Mouse (Mus musculus): Measurements from ENCODE around the gene Tmem235. TPM values are rescaled to one million over a fixed set of nuclear protein-coding genes. Genes with fewer than 3 reads are reported as not detected.
"Not testable (repeated sequence)": the region's sequence is repeated elsewhere in the genome, so short reads cannot be mapped to it uniquely, and the experiment has no call there.

Tmem235 gene
- polyA plus RNA-seq (2014; fragmentation: Nextera tagmentation; extraction: Ambion mirVana) = not detected in 2 replicates

DNA sequence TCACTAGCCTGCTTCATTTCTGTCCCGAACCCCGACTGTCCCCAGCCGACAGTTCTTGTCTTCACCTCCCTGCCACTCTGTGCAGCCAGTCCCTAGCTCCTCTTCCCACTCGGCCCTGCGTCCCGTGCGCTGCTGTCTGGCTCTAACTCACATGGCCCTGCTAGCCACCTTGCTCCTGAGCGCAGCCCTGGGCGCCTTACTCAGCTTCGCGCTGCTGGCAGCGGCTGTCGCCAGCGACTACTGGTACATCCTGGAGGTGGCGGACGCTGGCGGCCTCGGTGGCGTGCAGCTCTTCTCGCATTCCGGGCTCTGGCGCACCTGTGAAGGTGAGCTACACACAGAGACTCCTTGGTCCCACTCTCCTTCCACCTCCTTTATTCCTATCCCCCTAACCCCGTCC lies at the start of gene Tmem235:
Tmem235 (plus strand) TSS at position 152 of the 400 bp plus-strand sequence.
- H3K4me3 ChIP-seq (ENCODE audit: low read depth, low read length) = no peak within 1 kb of the TSS
- H3K4me1 ChIP-seq (ENCODE audit: control insufficient read depth, insufficient read depth, low read length) = peaks cover 5% of the 10 kb centered on the region; the same call in 1 of the 2 replicates
- DNase-seq (ENCODE audit: low spot score) = no peak
- H3K4me2 ChIP-seq (ENCODE audit: low read depth) = no peak within 1 kb of the TSS
- ATAC-seq (ENCODE audit: insufficient read depth, low FRiP score, low TSS enrichment) = no peak
- peaks cover 13% of the 10 kb centered on the region for H3K36me3 ChIP-seq (ENCODE audit: control insufficient read depth, insufficient read depth, low read length)
- H3K9ac ChIP-seq (ENCODE audit: low read length) = no peak within 1 kb of the TSS
- H3K27me3 ChIP-seq (ENCODE audit: control insufficient read depth, insufficient read depth, low read length) = peaks cover 15% of the 10 kb centered on the region
- no peaks in the 10 kb centered on the region for H3K9me3 ChIP-seq (ENCODE audit: control insufficient read depth, low read length)
- 3% methylated on average over 23 of the region's 23 CpGs for whole genome bisulfite sequencing
- H3K27ac ChIP-seq (ENCODE audit: low read depth, low read length) = no peak within 1 kb of the TSS

DNA sequence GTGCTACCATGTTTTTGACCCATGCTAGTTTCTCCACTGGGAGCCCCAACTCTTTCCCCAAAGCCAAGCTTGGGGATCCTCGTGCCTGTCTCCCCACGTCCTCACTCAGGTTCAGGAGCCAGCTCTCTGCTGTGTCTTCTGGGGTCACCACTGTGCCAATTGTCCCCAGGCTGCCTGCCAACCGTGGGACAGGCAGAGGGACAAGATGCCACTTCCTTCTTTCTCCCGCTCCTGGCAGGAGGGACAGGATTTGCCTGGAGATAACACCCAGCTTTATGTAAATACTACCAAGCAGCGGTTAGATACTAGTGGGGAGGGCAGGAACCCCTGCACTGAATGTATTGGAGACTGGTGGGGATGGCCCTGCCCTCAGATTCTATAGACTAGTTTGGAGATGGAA lies 46.7 kb upstream of the Tmem235 start:
- Histone ChIP-seq H3K4me1 (ENCODE audit: control insufficient read depth, insufficient read depth, low read length) (peaks cover 11% of the 10 kb centered on the region), H3K9me3 (ENCODE audit: control insufficient read depth, low read length) (no peaks in the 10 kb centered on the region), H3K4me3 (ENCODE audit: low read depth, low read length) (no peak overlapping the region), H3K4me2 (ENCODE audit: low read depth) (no peak overlapping the region), H3K9ac (ENCODE audit: low read length) (no peak overlapping the region), H3K36me3 (ENCODE audit: control insufficient read depth, insufficient read depth, low read length) (peaks cover 14% of the 10 kb centered on the region), H3K27me3 (ENCODE audit: control insufficient read depth, insufficient read depth, low read length) (no peaks in the 10 kb centered on the region), H3K27ac (ENCODE audit: low read depth, low read length) (no peak overlapping the region)
- DNase-seq (ENCODE audit: low spot score) (no peak), ATAC-seq (ENCODE audit: insufficient read depth, low FRiP score, low TSS enrichment) (no peak)
- 89% methylated on average over 5 of the region's 5 CpGs for WGBS

DNA sequence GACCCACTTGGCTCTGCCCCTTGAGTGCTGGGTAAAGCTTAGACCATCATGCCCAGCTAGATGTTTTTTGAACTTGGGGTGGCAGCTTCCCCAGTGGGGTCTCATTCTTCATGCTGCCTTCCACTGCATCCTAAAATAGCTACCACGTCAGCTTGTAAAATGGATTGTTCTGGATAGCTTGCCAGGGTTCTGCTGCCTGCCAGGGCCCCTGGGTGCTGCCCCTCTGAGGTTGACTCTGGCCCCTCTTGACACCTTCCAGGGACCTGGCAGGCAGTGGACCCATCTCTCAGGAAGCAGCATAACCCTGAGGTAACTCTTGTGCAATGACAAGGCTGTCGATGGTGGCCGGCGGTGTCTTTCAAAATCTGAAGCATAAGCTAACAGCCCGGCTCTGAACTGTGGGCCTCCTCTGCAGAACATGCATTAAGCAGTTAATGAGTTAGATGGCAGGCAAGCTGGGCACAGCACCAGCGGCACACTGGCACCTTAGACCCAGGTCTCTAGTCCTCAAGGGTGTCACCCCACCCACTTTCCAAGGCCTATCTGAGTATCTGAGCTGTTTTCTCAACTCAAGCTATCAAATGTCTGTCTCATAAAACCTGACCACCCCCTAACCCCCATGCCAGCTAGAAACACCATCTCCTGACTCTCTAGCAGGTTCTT lies 45.7 kb upstream of the Tmem235 start:
- no peaks in the 10 kb centered on the region for H3K27me3 ChIP-seq (ENCODE audit: control insufficient read depth, insufficient read depth, low read length)
- WGBS = 95% methylated on average over 6 of the region's 6 CpGs
- peaks cover 10% of the 10 kb centered on the region for H3K4me1 ChIP-seq (ENCODE audit: control insufficient read depth, insufficient read depth, low read length)
- no peak overlapping the region for H3K4me2 ChIP-seq (ENCODE audit: low read depth)
- H3K27ac ChIP-seq (ENCODE audit: low read depth, low read length) = no peak overlapping the region
- H3K36me3 ChIP-seq (ENCODE audit: control insufficient read depth, insufficient read depth, low read length) = peaks cover 14% of the 10 kb centered on the region
- H3K9me3 ChIP-seq (ENCODE audit: control insufficient read depth, low read length) = no peaks in the 10 kb centered on the region
- ATAC-seq (ENCODE audit: insufficient read depth, low FRiP score, low TSS enrichment) (no peak), DNase-seq (ENCODE audit: low spot score) (no peak)
- H3K4me3 ChIP-seq (ENCODE audit: low read depth, low read length) = no peak overlapping the region
- no peak overlapping the region for H3K9ac ChIP-seq (ENCODE audit: low read length)

DNA sequence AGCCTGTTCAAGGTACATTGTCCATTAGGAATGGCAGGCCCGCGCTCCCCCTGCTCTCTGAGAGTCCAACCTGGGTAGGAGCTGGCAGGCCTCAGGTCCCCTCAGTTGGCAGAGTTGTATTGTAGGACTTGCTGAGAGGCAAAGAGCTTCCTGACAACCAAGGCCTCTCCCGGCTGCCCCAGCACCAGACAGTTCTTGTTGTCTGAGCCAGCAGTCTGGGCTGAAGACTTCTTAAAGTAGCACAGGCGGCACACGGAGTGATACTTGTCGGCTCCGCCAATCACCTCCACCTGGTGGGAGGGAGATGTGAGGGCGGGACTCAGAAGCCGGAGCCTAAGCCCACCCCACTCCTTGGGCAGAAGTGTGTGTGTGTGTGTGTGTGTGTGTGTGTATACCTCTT lies 44.7 kb upstream of the Tmem235 start:
- H3K4me3 ChIP-seq (ENCODE audit: low read depth, low read length); H3K9me3 ChIP-seq (ENCODE audit: control insufficient read depth, low read length); H3K9ac ChIP-seq (ENCODE audit: low read length); H3K4me1 ChIP-seq (ENCODE audit: control insufficient read depth, insufficient read depth, low read length); H3K4me2 ChIP-seq (ENCODE audit: low read depth); ATAC-seq (ENCODE audit: insufficient read depth, low FRiP score, low TSS enrichment); DNase-seq (ENCODE audit: low spot score); H3K27ac ChIP-seq (ENCODE audit: low read depth, low read length); H3K27me3 ChIP-seq (ENCODE audit: control insufficient read depth, insufficient read depth, low read length): not testable (repeated sequence)
- WGBS = 94% methylated on average over 9 of the region's 9 CpGs
- H3K36me3 ChIP-seq (ENCODE audit: control insufficient read depth, insufficient read depth, low read length) = peaks cover 14% of the 10 kb centered on the region

DNA sequence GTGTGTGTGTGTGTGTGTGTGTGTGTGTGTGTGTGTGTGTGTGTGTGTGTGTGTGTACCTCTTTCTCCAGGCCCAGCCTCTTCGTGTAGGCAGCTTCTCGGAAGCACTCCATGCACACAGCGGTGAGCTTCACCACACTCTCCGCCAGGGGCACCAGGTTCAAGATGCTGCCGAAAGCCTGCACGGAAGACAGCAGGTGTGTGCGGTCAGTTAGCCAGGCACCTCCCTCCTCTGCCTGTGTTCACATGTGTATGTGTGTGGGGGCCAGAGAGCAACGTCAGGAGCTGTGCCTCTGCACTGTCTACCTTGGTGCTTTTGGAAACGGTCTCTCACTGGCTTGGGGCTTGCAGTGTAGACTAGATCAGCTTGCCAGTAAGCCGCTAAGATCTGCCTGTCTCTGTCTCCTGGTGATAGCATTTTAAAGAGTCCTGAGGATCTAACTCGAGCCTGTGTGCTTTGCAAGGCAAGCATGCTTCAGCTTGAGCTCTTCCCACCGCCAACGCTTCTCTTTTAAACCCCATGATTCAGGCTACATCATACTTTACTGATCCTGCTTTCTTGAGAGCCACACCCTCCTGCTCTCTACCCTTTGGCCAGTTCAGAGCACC lies 44.1 kb upstream of the Tmem235 start:
- H3K27me3 ChIP-seq (ENCODE audit: control insufficient read depth, insufficient read depth, low read length) = no peaks in the 10 kb centered on the region
- no peak overlapping the region for H3K4me3 ChIP-seq (ENCODE audit: low read depth, low read length)
- H3K4me1 ChIP-seq (ENCODE audit: control insufficient read depth, insufficient read depth, low read length) = no peaks in the 10 kb centered on the region
- no peak overlapping the region for H3K27ac ChIP-seq (ENCODE audit: low read depth, low read length)
- no peak for DNase-seq (ENCODE audit: low spot score)
- WGBS = 90% methylated on average over 13 of the region's 13 CpGs
- no peak overlapping the region for H3K9ac ChIP-seq (ENCODE audit: low read length)
- no peaks in the 10 kb centered on the region for H3K9me3 ChIP-seq (ENCODE audit: control insufficient read depth, low read length)
- H3K36me3 ChIP-seq (ENCODE audit: control insufficient read depth, insufficient read depth, low read length) = peaks cover 14% of the 10 kb centered on the region
- no peak for ATAC-seq (ENCODE audit: insufficient read depth, low FRiP score, low TSS enrichment)
- H3K4me2 ChIP-seq (ENCODE audit: low read depth) = no peak overlapping the region

DNA sequence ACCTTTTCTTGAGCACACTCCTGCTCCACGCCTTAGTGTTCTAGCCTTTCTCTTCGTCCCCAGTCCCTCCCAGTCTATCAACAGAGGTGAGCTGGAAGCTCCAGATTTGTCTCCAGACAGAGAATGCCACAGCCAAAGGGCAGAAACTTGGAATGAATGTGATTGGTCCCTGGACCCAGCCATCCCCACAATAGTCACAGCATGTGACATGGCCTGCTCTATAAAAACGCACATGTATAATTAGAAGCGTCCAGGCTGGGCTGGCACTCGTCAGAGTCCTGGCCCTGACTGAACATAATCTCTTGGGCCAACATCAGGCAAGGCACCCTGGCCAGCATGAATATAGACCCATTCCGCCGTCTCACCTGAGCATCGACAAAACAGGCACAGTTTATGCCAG lies 41.5 kb upstream of the Tmem235 start:
- ATAC-seq (ENCODE audit: insufficient read depth, low FRiP score, low TSS enrichment) = no peak
- H3K4me2 ChIP-seq (ENCODE audit: low read depth) = no peak overlapping the region
- H3K9ac ChIP-seq (ENCODE audit: low read length) = no peak overlapping the region
- 79% methylated on average over 8 of the region's 8 CpGs for WGBS
- H3K27ac ChIP-seq (ENCODE audit: low read depth, low read length) = no peak overlapping the region
- H3K27me3 ChIP-seq (ENCODE audit: control insufficient read depth, insufficient read depth, low read length) = no peaks in the 10 kb centered on the region
- peaks cover 8% of the 10 kb centered on the region for H3K36me3 ChIP-seq (ENCODE audit: control insufficient read depth, insufficient read depth, low read length)
- H3K4me1 ChIP-seq (ENCODE audit: control insufficient read depth, insufficient read depth, low read length) = peaks cover 1% of the 10 kb centered on the region; the same call in 1 of the 2 replicates
- H3K9me3 ChIP-seq (ENCODE audit: control insufficient read depth, low read length) = no peaks in the 10 kb centered on the region
- no peak for DNase-seq (ENCODE audit: low spot score)
- H3K4me3 ChIP-seq (ENCODE audit: low read depth, low read length) = no peak overlapping the region

DNA sequence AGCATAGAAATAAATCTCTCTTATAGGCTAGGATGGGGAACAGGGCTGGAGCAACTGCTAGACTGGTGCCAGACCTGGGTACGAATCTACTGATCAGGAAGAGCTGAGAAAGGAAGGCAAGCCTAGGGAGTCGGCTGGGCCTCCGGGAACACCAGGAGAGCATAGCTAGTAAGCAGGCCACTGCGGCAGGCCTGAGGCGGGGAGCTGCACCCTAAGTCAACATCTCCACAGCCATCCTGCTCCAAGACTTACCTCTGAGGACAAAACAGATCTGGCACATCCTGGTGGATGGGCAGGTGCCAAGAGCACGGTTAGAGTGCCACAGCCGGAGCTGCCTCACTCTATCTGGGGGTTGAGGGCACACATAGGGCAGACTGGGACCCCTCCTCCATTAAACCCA lies 40.4 kb upstream of the Tmem235 start:
- H3K27me3 ChIP-seq (ENCODE audit: control insufficient read depth, insufficient read depth, low read length) = no peaks in the 10 kb centered on the region
- H3K9me3 ChIP-seq (ENCODE audit: control insufficient read depth, low read length) = no peaks in the 10 kb centered on the region
- no peak for DNase-seq (ENCODE audit: low spot score)
- no peak overlapping the region for H3K9ac ChIP-seq (ENCODE audit: low read length)
- H3K4me2 ChIP-seq (ENCODE audit: low read depth) = no peak overlapping the region
- peaks cover 4% of the 10 kb centered on the region; the same call in 1 of the 2 replicates for H3K36me3 ChIP-seq (ENCODE audit: control insufficient read depth, insufficient read depth, low read length)
- no peak overlapping the region for H3K27ac ChIP-seq (ENCODE audit: low read depth, low read length)
- no peak for ATAC-seq (ENCODE audit: insufficient read depth, low FRiP score, low TSS enrichment)
- H3K4me1 ChIP-seq (ENCODE audit: control insufficient read depth, insufficient read depth, low read length) = peaks cover 9% of the 10 kb centered on the region
- H3K4me3 ChIP-seq (ENCODE audit: low read depth, low read length) = no peak overlapping the region
- WGBS = 100% methylated on average over 7 of the region's 7 CpGs

DNA sequence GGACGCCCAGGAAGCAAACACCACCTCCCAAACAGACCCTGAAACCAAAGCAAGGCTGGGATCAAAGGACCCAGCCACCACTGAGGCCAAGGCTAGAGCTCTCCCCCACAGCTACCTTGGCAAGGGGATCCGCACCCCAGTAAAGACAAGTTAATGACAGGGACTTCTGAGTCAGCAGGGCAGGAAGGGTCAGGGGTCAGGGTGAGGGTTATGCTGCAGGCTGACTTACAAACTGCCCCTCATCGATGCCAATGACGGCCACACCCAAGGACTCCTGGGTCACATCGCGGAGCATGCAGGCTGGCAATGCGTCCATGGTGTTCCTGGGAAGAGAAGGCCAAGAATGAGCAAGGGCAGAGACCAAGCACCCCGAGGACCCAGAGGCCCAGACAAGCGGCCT lies 38.7 kb upstream of the Tmem235 start:
- no peaks in the 10 kb centered on the region for H3K36me3 ChIP-seq (ENCODE audit: control insufficient read depth, insufficient read depth, low read length)
- H3K27me3 ChIP-seq (ENCODE audit: control insufficient read depth, insufficient read depth, low read length) = no peaks in the 10 kb centered on the region
- H3K4me3 ChIP-seq (ENCODE audit: low read depth, low read length) = no peak overlapping the region
- H3K4me1 ChIP-seq (ENCODE audit: control insufficient read depth, insufficient read depth, low read length) = peaks cover 19% of the 10 kb centered on the region
- DNase-seq (ENCODE audit: low spot score) = no peak
- 87% methylated on average over 9 of the region's 9 CpGs for WGBS
- H3K9ac ChIP-seq (ENCODE audit: low read length) = no peak overlapping the region
- ATAC-seq (ENCODE audit: insufficient read depth, low FRiP score, low TSS enrichment) = no peak
- H3K27ac ChIP-seq (ENCODE audit: low read depth, low read length) = no peak overlapping the region
- no peaks in the 10 kb centered on the region for H3K9me3 ChIP-seq (ENCODE audit: control insufficient read depth, low read length)
- no peak overlapping the region for H3K4me2 ChIP-seq (ENCODE audit: low read depth)

DNA sequence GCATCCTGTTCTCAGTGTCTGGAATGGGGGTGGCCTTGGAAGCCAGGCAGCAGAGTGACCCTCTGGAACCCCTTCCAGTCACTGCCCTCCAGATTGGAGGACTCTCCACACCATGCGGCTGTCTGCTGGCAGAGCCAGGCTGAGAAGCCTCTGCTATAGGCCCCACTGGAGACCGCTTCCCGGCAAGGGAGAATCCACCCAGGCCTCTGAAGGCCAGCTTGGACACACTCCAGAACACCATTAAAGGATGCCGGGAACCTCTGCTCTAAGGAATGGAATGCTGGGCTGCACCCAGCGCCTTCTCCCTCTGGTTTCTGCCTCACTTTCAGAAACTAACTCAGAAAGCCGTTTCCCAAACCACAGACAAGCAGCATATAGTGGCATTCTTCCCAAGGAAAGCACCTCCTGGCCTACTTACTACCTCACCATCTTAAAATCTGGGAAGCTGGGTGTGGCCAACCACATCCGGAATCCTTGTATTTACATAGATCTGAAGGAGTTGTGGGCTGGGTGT lies 37.8 kb upstream of the Tmem235 start:
- no peak overlapping the region for H3K27ac ChIP-seq (ENCODE audit: low read depth, low read length)
- H3K9ac ChIP-seq (ENCODE audit: low read length) = no peak overlapping the region
- no peak for ATAC-seq (ENCODE audit: insufficient read depth, low FRiP score, low TSS enrichment)
- no peak overlapping the region for H3K4me3 ChIP-seq (ENCODE audit: low read depth, low read length)
- WGBS = 96% methylated on average over 7 of the region's 7 CpGs
- H3K9me3 ChIP-seq (ENCODE audit: control insufficient read depth, low read length) = no peaks in the 10 kb centered on the region
- H3K36me3 ChIP-seq (ENCODE audit: control insufficient read depth, insufficient read depth, low read length) = no peaks in the 10 kb centered on the region
- H3K27me3 ChIP-seq (ENCODE audit: control insufficient read depth, insufficient read depth, low read length) = no peaks in the 10 kb centered on the region
- no peak for DNase-seq (ENCODE audit: low spot score)
- peaks cover 19% of the 10 kb centered on the region for H3K4me1 ChIP-seq (ENCODE audit: control insufficient read depth, insufficient read depth, low read length)
- no peak overlapping the region for H3K4me2 ChIP-seq (ENCODE audit: low read depth)
